Mouse (Mus musculus): ENCODE results near the gene Serpina3k.
"Not testable (repeated sequence)": the region's sequence is repeated elsewhere in the genome, so short reads cannot be mapped to it uniquely, and the experiment has no call there.

Serpina3k gene

GRCm38 (mm10) chr12:104388477-104388876 lies 50.2 kb downstream of the Serpina3k start:
- no peak for DNase-seq (ENCODE audit: low spot score in 2 of 2)

- not testable (repeated sequence) for DNase-seq (ENCODE audit: low spot score in 2 of 2)
Measured at GRCm38 (mm10) chr12:104391057-104391456, 52.8 kb downstream of the Serpina3k start.
